Mouse (Mus musculus) bone marrow macrophage, adult 2 months (primary cell): Measurements from ENCODE around the gene Chst11.

Source experiments
- CTCF ChIP-seq: IDR thresholded peaks from 2 replicates; pipeline ENCODE4 v1.5.1; 2012; ENCODE audit warnings: low read depth, mild to moderate bottlenecking, low read length, moderate library complexity
- POLR2A ChIP-seq: IDR thresholded peaks from 2 replicates; pipeline ENCODE4 v1.6.1; 2012; ENCODE audit warnings: mild to moderate bottlenecking, low read depth, low read length, borderline replicate concordance

GRCm38 (mm10) chr10:82990918-82991317 lies 5.6 kb downstream of the Chst11 start:
- TF ChIP-seq CTCF (no peak), POLR2A (no peak)
